Mouse (Mus musculus): ENCODE results near the gene Sema4d.

Gene Sema4d

DNA sequence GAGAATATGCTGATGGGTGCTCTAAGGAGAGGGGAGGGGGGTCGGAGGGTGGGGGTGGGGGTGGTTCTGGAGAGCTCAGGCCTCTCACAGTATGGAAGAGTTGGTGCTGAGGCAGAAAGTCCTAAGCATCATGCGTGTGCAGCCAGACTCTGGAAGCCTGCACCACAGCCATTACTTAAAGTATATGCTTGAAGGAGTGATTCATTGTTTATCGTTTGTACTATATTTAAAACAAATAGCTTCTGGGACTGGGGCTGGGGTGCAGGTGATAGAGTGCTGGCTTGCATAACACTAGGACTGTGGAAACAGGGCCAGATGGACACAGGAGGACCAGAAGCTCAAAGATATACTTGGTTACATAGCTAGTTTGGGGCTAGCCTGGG is 25.4 kb upstream of the Sema4d start:
- Histone ChIP-seq H3K27me3 (ENCODE audit: insufficient read depth, low read length) (no peaks in the 10 kb centered on the region), H3K4me3 (replicated peaks; ENCODE audit: low read length) (no peak overlapping the region), H3K36me3 (ENCODE audit: insufficient read depth, low read length) (no peaks in the 10 kb centered on the region), H3K9me3 (ENCODE audit: low read length) (peaks cover 7% of the 10 kb centered on the region; the same call in 1 of the 2 replicates), H3K4me1 (replicated peaks; ENCODE audit: low read depth, low read length) (peaks cover 10% of the 10 kb centered on the region)
- TF ChIP-seq CTCF (conservative IDR thresholded peaks at IDR 0.05; ENCODE audit: low read length) (no peak), POU5F1 (IDR thresholded peaks at IDR 0.05; ENCODE audit: borderline replicate concordance, low read length) (no peak), NANOG (IDR thresholded peaks at IDR 0.05; ENCODE audit: borderline replicate concordance, low read length) (no peak)

DNA sequence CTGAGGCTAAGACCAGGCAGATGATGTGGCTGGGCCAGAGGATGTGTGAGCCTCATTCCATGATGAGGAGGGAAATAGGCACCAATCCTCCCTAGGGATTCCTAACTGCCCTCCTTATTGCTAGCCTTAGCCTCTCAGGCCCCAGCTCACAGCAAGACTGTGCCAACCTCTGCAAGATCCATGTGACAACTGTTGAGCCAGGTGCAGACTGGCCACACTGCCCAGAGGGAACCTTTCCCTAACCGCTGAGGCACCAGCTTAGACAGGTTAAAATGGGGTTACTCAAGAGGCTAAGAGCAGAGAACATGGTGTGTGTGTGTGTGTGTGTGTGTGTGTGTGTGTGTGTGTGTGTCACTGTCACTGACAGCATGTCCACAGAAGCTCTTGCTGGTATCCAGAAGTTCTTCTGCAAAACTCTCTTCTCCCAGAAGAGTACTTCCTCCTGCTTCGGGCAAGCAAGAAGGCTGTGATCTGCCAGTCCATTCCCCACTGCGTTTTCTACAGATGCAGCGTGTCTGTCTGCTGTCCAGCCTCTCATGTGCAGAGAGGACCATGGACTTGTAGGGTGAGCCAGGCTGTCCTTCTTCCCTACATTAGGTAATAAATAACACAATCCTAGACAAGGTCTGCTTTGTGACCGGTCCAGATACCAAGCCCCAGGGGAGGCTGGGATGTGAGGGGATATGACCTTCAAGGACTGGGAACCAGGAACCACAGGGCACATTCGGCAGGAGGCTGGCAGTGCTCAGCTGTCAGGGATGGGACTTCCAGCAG is 24.8 kb upstream of the Sema4d start:
- peaks cover 4% of the 10 kb centered on the region for H3K4me1 ChIP-seq (replicated peaks; ENCODE audit: low read depth, low read length)
- no peak overlapping the region for H3K4me3 ChIP-seq (replicated peaks; ENCODE audit: low read length)
- H3K36me3 ChIP-seq (ENCODE audit: insufficient read depth, low read length) = no peaks in the 10 kb centered on the region
- no peak for TF ChIP-seq POU5F1 (IDR thresholded peaks at IDR 0.05; ENCODE audit: borderline replicate concordance, low read length)
- no peak for TF ChIP-seq NANOG (IDR thresholded peaks at IDR 0.05; ENCODE audit: borderline replicate concordance, low read length)
- no peak for TF ChIP-seq CTCF (conservative IDR thresholded peaks at IDR 0.05; ENCODE audit: low read length)
- no peaks in the 10 kb centered on the region for H3K27me3 ChIP-seq (ENCODE audit: insufficient read depth, low read length)
- H3K9me3 ChIP-seq (ENCODE audit: low read length) = peaks cover 7% of the 10 kb centered on the region; the same call in 1 of the 2 replicates

DNA sequence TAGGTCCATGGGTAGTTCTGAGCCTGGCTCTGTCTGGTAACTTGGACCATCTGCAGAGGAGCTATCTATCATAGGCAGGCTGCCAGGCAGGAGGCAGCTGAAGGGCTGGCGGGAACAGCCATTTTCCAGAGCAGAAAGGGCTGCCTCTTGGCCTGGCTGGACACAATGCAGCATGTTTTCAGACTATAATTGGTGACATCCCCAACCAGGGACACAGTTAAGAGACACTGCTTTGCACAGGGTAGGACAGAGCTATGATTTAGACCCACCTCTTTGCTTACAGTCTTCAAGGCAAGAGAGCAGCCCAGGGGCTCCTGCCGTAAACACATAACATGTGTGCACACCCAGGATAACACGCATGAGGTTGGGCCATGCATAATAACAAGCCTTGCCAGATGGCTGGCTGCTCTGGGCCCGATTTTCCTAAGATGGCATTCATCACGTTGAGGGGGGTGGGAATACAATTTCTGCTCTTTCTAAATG is 23.1 kb upstream of the Sema4d start:
- TF ChIP-seq CTCF (conservative IDR thresholded peaks at IDR 0.05; ENCODE audit: low read length) = no peak
- no peaks in the 10 kb centered on the region for H3K36me3 ChIP-seq (ENCODE audit: insufficient read depth, low read length)
- H3K27me3 ChIP-seq (ENCODE audit: insufficient read depth, low read length) = no peaks in the 10 kb centered on the region
- H3K4me1 ChIP-seq (replicated peaks; ENCODE audit: low read depth, low read length) = peaks cover 6% of the 10 kb centered on the region
- H3K9me3 ChIP-seq (ENCODE audit: low read length) = peaks cover 7% of the 10 kb centered on the region; the same call in 1 of the 2 replicates
- H3K4me3 ChIP-seq (replicated peaks; ENCODE audit: low read length) = no peak overlapping the region

DNA sequence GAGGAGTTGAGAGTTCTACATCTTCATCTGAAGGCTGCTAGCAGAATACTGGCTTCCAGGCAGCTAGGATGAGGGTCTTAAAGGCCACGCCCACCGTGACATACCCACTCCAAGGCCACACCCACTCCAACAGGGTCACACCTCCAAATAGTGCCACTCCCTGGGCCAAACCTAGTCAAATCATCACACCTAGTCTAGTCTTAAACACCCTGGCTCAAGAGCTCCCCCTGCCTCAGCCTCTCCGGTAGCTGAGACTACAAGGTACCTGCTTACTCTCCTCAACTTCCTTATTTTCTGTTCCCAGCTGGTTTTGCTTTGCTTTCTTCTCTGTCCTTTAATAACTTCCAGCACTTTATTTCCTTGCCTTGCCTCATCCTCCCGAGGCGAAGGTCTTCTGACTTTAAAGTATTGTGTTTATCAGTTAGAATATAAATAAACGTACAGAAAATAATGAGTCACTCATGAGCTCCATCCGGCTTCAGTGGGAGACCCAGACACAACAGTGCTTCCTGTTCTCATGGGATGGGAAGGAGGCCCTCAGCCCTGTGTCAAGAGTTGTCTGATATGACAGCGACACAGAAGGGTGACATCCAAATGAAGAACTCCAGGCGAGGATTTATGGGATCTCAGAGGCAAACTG is 22.4 kb upstream of the Sema4d start:
- Histone ChIP-seq H3K4me1 (replicated peaks; ENCODE audit: low read depth, low read length) (peaks cover 6% of the 10 kb centered on the region), H3K36me3 (ENCODE audit: insufficient read depth, low read length) (no peaks in the 10 kb centered on the region), H3K4me3 (replicated peaks; ENCODE audit: low read length) (no peak overlapping the region), H3K9me3 (ENCODE audit: low read length) (peaks cover 7% of the 10 kb centered on the region; the same call in 1 of the 2 replicates), H3K27me3 (ENCODE audit: insufficient read depth, low read length) (no peaks in the 10 kb centered on the region)
- TF ChIP-seq CTCF (conservative IDR thresholded peaks at IDR 0.05; ENCODE audit: low read length) = peak; percentile 21; the same call in 1 of the 2 replicates
- TF ChIP-seq POU5F1 (IDR thresholded peaks at IDR 0.05; ENCODE audit: borderline replicate concordance, low read length) = no peak

DNA sequence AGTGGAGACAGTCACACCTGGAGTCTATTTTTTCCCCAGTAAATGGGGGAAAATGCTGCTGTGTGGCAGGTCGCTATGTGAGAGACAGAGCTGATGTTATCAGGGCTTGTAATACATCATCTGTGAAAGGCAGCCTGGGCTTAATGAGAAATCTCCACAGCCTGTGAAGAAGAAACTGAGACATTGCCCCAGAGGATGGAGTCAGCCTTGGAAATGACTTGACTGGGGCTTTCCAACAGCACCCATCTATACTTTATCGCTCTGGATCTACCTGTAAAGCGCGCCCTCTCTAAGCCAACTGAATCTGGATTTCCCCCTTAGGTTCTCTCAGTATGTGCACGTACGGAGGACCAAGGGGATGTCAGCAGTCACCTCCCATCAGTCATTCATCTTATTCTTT is 21.1 kb upstream of the Sema4d start:
- Histone ChIP-seq H3K36me3 (ENCODE audit: insufficient read depth, low read length) (no peaks in the 10 kb centered on the region), H3K27me3 (ENCODE audit: insufficient read depth, low read length) (no peaks in the 10 kb centered on the region), H3K9me3 (ENCODE audit: low read length) (no peaks in the 10 kb centered on the region), H3K4me1 (replicated peaks; ENCODE audit: low read depth, low read length) (peaks cover 6% of the 10 kb centered on the region), H3K4me3 (replicated peaks; ENCODE audit: low read length) (no peak overlapping the region)
- TF ChIP-seq CTCF (conservative IDR thresholded peaks at IDR 0.05; ENCODE audit: low read length) = no peak
- TF ChIP-seq NANOG (IDR thresholded peaks at IDR 0.05; ENCODE audit: borderline replicate concordance, low read length) = no peak
- TF ChIP-seq POU5F1 (IDR thresholded peaks at IDR 0.05; ENCODE audit: borderline replicate concordance, low read length) = no peak

DNA sequence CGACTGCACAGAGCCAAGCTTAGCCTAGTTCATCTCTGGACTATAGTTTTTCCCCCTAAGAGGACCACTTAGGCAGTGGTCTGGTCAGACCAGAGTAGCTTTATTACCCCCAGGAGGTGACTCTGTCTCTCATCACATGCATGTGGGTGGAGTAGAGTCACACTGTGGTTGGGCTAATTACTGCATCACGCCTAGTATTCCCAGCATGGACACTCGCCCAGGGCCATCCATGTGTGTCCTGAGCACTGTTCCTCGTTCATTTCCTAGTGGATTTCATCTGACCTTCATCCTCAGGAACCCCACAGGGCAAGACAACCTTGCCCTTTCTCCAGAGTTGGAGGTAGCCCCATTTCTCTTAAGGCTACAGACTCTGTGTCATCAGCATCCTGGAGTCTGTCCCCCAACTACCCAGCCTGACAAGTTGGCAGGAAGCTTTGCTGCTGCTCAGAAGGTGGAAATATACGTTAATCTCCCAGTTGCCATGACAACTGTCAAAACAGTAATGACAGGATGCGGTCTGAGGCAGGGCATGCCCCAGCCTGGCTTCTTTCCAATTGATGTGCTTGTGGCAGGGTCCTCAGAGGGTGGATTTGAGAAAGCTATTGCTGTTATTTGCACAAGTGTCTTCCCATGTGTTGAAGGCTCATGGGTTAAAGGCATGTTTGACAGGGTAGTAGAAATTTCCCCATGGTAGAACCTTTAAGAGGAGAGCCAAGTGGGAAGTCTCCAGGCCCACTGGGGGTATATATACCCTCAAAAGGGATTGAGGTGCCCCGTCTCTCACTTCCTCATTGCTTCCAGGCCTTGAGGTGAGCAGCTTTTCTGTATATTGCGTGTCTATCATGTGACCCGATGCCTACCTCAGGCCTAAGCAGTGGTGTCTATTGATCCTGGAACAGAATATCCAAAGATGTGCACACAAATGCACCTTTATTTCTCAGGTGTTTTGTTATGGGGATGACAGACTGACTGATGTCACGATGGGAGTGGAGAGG is 20.4 kb upstream of the Sema4d start:
- H3K36me3 ChIP-seq (ENCODE audit: insufficient read depth, low read length) = no peaks in the 10 kb centered on the region
- H3K27me3 ChIP-seq (ENCODE audit: insufficient read depth, low read length) = no peaks in the 10 kb centered on the region
- no peaks in the 10 kb centered on the region for H3K9me3 ChIP-seq (ENCODE audit: low read length)
- peaks cover 7% of the 10 kb centered on the region for H3K4me1 ChIP-seq (replicated peaks; ENCODE audit: low read depth, low read length)
- TF ChIP-seq CTCF (conservative IDR thresholded peaks at IDR 0.05; ENCODE audit: low read length) (no peak), POU5F1 (IDR thresholded peaks at IDR 0.05; ENCODE audit: borderline replicate concordance, low read length) (no peak), NANOG (IDR thresholded peaks at IDR 0.05; ENCODE audit: borderline replicate concordance, low read length) (no peak)
- no peak overlapping the region for H3K4me3 ChIP-seq (replicated peaks; ENCODE audit: low read length)

DNA sequence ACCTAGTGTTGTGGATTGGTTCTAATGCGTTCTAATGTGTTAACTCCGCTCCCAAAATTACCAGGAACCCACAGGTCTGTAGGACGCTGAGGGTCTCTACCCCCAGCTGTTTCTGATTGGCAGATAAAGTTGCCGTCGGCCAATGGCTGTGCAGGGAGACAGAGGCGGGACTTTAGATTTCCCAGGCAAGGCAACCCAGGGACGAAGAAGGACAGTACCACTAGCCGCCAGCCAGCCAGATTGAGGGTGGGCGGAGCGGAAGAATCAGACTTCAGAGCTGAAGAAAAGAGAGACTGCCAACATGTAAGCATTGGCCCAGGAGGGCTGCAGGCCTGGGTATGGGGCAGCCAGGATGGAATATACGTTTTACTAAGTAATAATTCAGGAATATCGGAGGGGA is 14.6 kb upstream of the Sema4d start:
- peak overlapping the region; percentile 48 for H3K4me3 ChIP-seq (replicated peaks; ENCODE audit: low read length)
- H3K27me3 ChIP-seq (ENCODE audit: insufficient read depth, low read length) = no peaks in the 10 kb centered on the region
- TF ChIP-seq NANOG (IDR thresholded peaks at IDR 0.05; ENCODE audit: borderline replicate concordance, low read length) = no peak
- no peak for TF ChIP-seq POU5F1 (IDR thresholded peaks at IDR 0.05; ENCODE audit: borderline replicate concordance, low read length)
- TF ChIP-seq CTCF (conservative IDR thresholded peaks at IDR 0.05; ENCODE audit: low read length) = no peak
- peaks cover 26% of the 10 kb centered on the region for H3K4me1 ChIP-seq (replicated peaks; ENCODE audit: low read depth, low read length)
- H3K9me3 ChIP-seq (ENCODE audit: low read length) = no peaks in the 10 kb centered on the region
- no peaks in the 10 kb centered on the region for H3K36me3 ChIP-seq (ENCODE audit: insufficient read depth, low read length)

DNA sequence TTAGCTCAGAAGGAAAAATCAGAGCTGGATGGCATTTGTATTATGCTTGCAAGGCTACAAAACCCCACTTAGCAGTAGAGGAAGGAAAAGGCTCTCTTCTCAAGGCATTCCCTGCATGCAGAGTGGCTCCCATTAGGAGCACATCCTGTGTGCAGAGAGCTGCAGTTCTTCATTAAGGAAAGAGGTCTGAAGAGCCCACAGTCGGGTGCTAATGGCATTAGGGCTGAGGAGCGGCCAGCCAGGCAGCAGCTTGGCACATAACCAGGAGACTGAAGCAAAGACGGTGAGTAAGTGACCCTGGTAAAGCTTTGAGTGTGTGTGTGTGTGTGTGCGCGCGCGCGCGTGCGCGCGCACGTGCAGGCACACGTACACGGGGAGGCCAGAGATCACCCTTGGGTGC is 12.7 kb upstream of the Sema4d start:
- no peak for TF ChIP-seq NANOG (IDR thresholded peaks at IDR 0.05; ENCODE audit: borderline replicate concordance, low read length)
- 0 out of 2 replicates have a peak overlapping the region, but pooled peaks have one; percentile 13 for H3K4me3 ChIP-seq (replicated peaks; ENCODE audit: low read length)
- H3K36me3 ChIP-seq (ENCODE audit: insufficient read depth, low read length) = no peaks in the 10 kb centered on the region
- no peaks in the 10 kb centered on the region for H3K27me3 ChIP-seq (ENCODE audit: insufficient read depth, low read length)
- H3K4me1 ChIP-seq (replicated peaks; ENCODE audit: low read depth, low read length) = peaks cover 23% of the 10 kb centered on the region
- H3K9me3 ChIP-seq (ENCODE audit: low read length) = 0 out of 2 replicates have a peak, but pooled peaks cover 3% of the 10 kb centered on the region

All from E14TG2a.4 (cell line).